Mouse (Mus musculus): ENCODE results near the gene Mepe. TPM values are rescaled to one million over a fixed set of nuclear protein-coding genes. Genes with fewer than 3 reads are reported as not detected.

Gene Mepe
- not detected in 2 replicates for polyA plus RNA-seq (2012; rRNA removed)

- WGBS = 87% methylated on average over 6 of the region's 6 CpGs
- no peak for DNase-seq (ENCODE audit: low read depth in 1 of 2, low spot score in 2 of 2)
- Histone ChIP-seq H3K36me3 (ENCODE audit: control insufficient read depth, insufficient read depth, low read length) (no peaks in the 10 kb centered on the region), H3K27ac (ENCODE audit: insufficient read depth, low read length) (no peak within 1 kb of the TSS), H3K4me3 (ENCODE audit: extremely low read depth, insufficient read depth, insufficient read length) (no peak within 1 kb of the TSS), H3K27me3 (ENCODE audit: control insufficient read depth, insufficient read depth, low read length) (no peaks in the 10 kb centered on the region), H3K4me1 (ENCODE audit: control insufficient read depth, insufficient read depth, insufficient read length) (no peaks in the 10 kb centered on the region)
- TF ChIP-seq CTCF (IDR thresholded peaks at IDR 0.05; ENCODE audit: extremely low read depth, insufficient read depth, insufficient read length, insufficient replicate concordance) = no peak
Measured at GRCm38 (mm10) chr5:104325029-104325428, at the start of gene Mepe. Mepe (plus strand) TSS chr5:104325329.

DNA sequence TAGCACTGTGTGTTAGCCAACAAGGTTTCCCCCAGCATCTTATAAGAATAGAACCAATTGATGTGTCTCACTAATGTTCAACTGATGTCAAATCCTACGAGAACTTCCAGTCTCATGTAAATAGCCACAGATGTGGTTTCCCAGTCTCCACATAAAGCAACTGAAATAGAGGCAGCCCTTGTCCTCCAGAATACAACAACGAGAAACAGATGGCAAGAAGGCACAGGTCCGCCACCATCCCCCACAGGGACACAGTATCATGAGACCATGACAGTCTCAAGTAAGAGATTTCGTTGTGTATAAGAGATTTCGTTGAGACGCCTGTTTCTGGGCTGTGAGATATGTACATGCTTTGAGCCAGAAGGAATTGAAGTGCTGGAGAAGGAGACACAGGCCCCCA lies 30.9 kb upstream of the Mepe start:
- WGBS = 88% methylated on average over 6 of the region's 6 CpGs
- no peaks in the 10 kb centered on the region for H3K4me1 ChIP-seq (ENCODE audit: control insufficient read depth, insufficient read depth, insufficient read length)
- no peak overlapping the region for H3K27ac ChIP-seq (ENCODE audit: insufficient read depth, low read length)

DNA sequence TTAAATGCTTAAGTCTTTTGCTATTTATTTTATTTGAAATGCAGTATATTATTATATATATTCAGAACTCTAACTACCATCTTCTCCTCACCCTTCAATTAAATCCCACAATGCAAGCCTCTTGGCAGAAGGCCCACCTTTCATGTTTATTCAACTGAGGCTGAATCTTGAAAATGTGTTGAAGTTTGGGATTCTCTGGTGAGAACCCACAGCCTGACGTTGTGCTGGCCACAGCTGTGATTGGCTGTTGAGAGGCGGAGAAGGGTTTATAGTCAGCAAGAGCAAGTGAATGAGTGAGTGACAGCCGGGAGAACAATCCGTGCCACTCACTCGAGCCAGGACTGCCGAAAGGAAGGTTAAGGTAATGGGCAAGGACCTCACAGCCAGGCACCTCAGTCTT lies 26.1 kb upstream of the Mepe start, which contains the start of gene Ibsp:
Ibsp (plus strand) TSS at position 178 of the 400 bp plus-strand sequence.
- no peak within 1 kb of the TSS for H3K27ac ChIP-seq (ENCODE audit: insufficient read depth, low read length)
- H3K27me3 ChIP-seq (ENCODE audit: control insufficient read depth, insufficient read depth, low read length) = no peaks in the 10 kb centered on the region
- no peaks in the 10 kb centered on the region for H3K36me3 ChIP-seq (ENCODE audit: control insufficient read depth, insufficient read depth, low read length)
- TF ChIP-seq POLR2A (IDR thresholded peaks at IDR 0.05; ENCODE audit: low read depth, low read length) = no peak
- TF ChIP-seq CTCF (IDR thresholded peaks at IDR 0.05; ENCODE audit: extremely low read depth, insufficient read depth, insufficient read length, insufficient replicate concordance) = no peak
- 77% methylated on average over 6 of the region's 6 CpGs for WGBS
- DNase-seq (ENCODE audit: low read depth in 1 of 2, low spot score in 2 of 2) = no peak
- no peaks in the 10 kb centered on the region for H3K4me1 ChIP-seq (ENCODE audit: control insufficient read depth, insufficient read depth, insufficient read length)
- no peak within 1 kb of the TSS for H3K4me3 ChIP-seq (ENCODE audit: extremely low read depth, insufficient read depth, insufficient read length)

More for the DNA sequence above, 30.9 kb upstream of the Mepe start:
- H3K4me3 ChIP-seq (ENCODE audit: extremely low read depth, insufficient read depth, insufficient read length) = no peak overlapping the region
- H3K36me3 ChIP-seq (ENCODE audit: control insufficient read depth, insufficient read depth, low read length) = no peaks in the 10 kb centered on the region
- DNase-seq (ENCODE audit: low read depth in 1 of 2, low spot score in 2 of 2) = no peak
- no peaks in the 10 kb centered on the region for H3K27me3 ChIP-seq (ENCODE audit: control insufficient read depth, insufficient read depth, low read length)
- TF ChIP-seq CTCF (IDR thresholded peaks at IDR 0.05; ENCODE audit: extremely low read depth, insufficient read depth, insufficient read length, insufficient replicate concordance) = no peak
- TF ChIP-seq POLR2A (IDR thresholded peaks at IDR 0.05; ENCODE audit: low read depth, low read length) = no peak

GRCm38 (mm10) chr5:104314073-104314472 lies 11.1 kb upstream of the Mepe start:
- Histone ChIP-seq H3K36me3 (ENCODE audit: control insufficient read depth, insufficient read depth, low read length) (no peaks in the 10 kb centered on the region), H3K27me3 (ENCODE audit: control insufficient read depth, insufficient read depth, low read length) (no peaks in the 10 kb centered on the region), H3K27ac (ENCODE audit: insufficient read depth, low read length) (no peak overlapping the region), H3K4me3 (ENCODE audit: extremely low read depth, insufficient read depth, insufficient read length) (no peak overlapping the region), H3K4me1 (ENCODE audit: control insufficient read depth, insufficient read depth, insufficient read length) (no peaks in the 10 kb centered on the region)
- DNase-seq (ENCODE audit: low read depth in 1 of 2, low spot score in 2 of 2) = no peak
- no peak for TF ChIP-seq POLR2A (IDR thresholded peaks at IDR 0.05; ENCODE audit: low read depth, low read length)
- no peak for TF ChIP-seq CTCF (IDR thresholded peaks at IDR 0.05; ENCODE audit: extremely low read depth, insufficient read depth, insufficient read length, insufficient replicate concordance)
- 53% methylated on average over 1 of the region's 1 CpGs for WGBS

- H3K36me3 ChIP-seq (ENCODE audit: control insufficient read depth, insufficient read depth, low read length) = no peaks in the 10 kb centered on the region
- H3K4me3 ChIP-seq (ENCODE audit: extremely low read depth, insufficient read depth, insufficient read length) = no peak overlapping the region
- no peaks in the 10 kb centered on the region for H3K27me3 ChIP-seq (ENCODE audit: control insufficient read depth, insufficient read depth, low read length)
- DNase-seq (ENCODE audit: low read depth in 1 of 2, low spot score in 2 of 2) = no peak
- 83% methylated on average over 4 of the region's 4 CpGs for WGBS
- no peak for TF ChIP-seq POLR2A (IDR thresholded peaks at IDR 0.05; ENCODE audit: low read depth, low read length)
- no peak for TF ChIP-seq CTCF (IDR thresholded peaks at IDR 0.05; ENCODE audit: extremely low read depth, insufficient read depth, insufficient read length, insufficient replicate concordance)
- no peak overlapping the region for H3K27ac ChIP-seq (ENCODE audit: insufficient read depth, low read length)
- no peaks in the 10 kb centered on the region for H3K4me1 ChIP-seq (ENCODE audit: control insufficient read depth, insufficient read depth, insufficient read length)
Measured at GRCm38 (mm10) chr5:104326884-104327283, 1.8 kb downstream of the Mepe start.

DNA sequence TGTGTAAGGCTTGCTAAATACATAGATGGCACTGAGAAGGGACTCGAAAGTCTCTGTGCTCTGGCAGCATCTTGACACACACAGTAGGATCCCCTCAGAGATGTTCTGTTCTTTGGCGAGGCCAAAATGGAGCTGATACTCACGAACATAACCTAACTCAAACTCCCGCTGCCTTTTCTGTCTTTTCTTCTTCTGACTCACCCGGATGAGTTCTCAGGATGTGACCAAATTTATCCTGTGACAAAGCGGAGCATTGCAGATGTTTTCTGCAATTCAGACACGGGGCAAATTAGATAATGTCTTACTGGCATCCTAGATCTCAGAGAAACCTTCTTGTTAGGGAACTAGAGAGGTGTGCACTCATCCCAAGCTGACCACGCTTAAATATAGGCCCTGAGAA lies 2.3 kb downstream of the Mepe start:
- Histone ChIP-seq H3K4me1 (ENCODE audit: control insufficient read depth, insufficient read depth, insufficient read length) (no peaks in the 10 kb centered on the region), H3K4me3 (ENCODE audit: extremely low read depth, insufficient read depth, insufficient read length) (no peak overlapping the region), H3K27me3 (ENCODE audit: control insufficient read depth, insufficient read depth, low read length) (no peaks in the 10 kb centered on the region), H3K27ac (ENCODE audit: insufficient read depth, low read length) (no peak overlapping the region), H3K36me3 (ENCODE audit: control insufficient read depth, insufficient read depth, low read length) (no peaks in the 10 kb centered on the region)
- WGBS = 82% methylated on average over 8 of the region's 8 CpGs
- no peak for DNase-seq (ENCODE audit: low read depth in 1 of 2, low spot score in 2 of 2)
- TF ChIP-seq POLR2A (IDR thresholded peaks at IDR 0.05; ENCODE audit: low read depth, low read length) (no peak), CTCF (IDR thresholded peaks at IDR 0.05; ENCODE audit: extremely low read depth, insufficient read depth, insufficient read length, insufficient replicate concordance) (no peak)

DNA sequence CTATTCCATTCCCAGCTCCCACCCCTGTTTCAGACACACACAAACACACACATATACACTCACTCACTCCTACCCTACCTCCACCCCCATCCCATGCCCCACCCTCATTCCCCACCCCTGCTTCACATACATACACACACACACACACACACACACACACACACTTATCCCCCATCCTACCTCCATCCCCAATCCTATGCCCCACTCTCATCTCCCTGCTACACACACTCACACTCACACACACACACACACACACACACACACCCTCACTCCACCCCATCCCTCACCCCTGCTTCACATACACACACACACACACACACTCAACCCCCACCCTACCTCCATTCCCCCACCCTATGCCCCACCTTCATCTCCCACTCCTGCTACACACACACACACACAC lies 2.7 kb downstream of the Mepe start:
- Histone ChIP-seq H3K27ac (ENCODE audit: insufficient read depth, low read length) (no peak overlapping the region), H3K36me3 (ENCODE audit: control insufficient read depth, insufficient read depth, low read length) (no peaks in the 10 kb centered on the region), H3K27me3 (ENCODE audit: control insufficient read depth, insufficient read depth, low read length) (no peaks in the 10 kb centered on the region), H3K4me3 (ENCODE audit: extremely low read depth, insufficient read depth, insufficient read length) (no peak overlapping the region), H3K4me1 (ENCODE audit: control insufficient read depth, insufficient read depth, insufficient read length) (no peaks in the 10 kb centered on the region)
- TF ChIP-seq POLR2A (IDR thresholded peaks at IDR 0.05; ENCODE audit: low read depth, low read length) (no peak), CTCF (IDR thresholded peaks at IDR 0.05; ENCODE audit: extremely low read depth, insufficient read depth, insufficient read length, insufficient replicate concordance) (no peak)
- no peak for DNase-seq (ENCODE audit: low read depth in 1 of 2, low spot score in 2 of 2)

All from spleen, adult 2 months (tissue).